Mouse (Mus musculus) megakaryocyte, embryonic 14.5 days (primary cell): ENCODE data around the gene Rdx.

Experiments used
- FLI1 ChIP-seq: IDR thresholded peaks from 2 replicates; pipeline ENCODE4 v1.6.1; 2012; ENCODE audit warnings: low read length, inconsistent platforms, mixed read lengths
- GATA1 ChIP-seq: IDR thresholded peaks from 3 replicates; pipeline ENCODE4 v1.6.1; 2012; ENCODE audit warnings: mixed read lengths, low read length, inconsistent platforms, borderline replicate concordance

DNA sequence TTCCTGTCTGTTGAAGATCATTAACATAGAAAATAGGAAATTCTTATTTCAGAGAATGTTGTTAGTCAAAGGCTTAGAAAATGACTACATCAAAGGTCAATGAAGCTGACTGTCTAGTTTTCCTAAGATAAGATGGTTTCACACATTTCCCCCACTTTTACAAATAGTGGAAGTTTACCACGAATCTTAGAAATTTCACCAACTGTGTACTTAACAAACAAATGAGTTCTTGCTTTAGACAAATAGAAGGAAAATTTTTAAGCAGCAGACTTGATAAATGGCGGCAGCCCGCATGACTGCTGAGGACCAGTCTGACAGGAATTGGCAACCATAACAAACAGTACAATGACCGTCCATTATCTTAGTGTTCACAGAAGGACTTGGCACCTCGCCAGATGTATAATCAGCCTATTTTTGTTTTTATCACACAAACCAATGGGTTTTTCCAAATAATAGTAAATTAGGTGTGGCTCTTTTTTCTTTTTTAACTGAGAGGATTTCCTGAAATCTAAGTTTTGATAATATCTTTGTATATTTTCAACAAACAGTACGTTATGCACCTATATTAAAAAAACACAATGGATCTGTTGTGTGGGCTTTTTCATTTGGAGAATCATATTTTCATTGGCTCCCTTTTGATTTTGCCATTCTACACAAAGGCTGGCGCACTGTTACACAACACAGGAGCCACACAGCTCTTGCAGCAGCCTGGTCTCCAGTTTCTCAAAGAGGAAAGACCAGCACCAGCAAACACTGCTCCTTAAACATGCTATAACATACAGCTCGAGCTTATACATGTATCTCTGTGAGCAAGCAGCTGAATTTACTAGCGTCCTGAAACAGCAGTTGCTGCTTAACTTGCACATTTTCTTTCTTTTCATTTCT lies 18.2 kb upstream of the Rdx start:
- TF ChIP-seq GATA1: no peak
- TF ChIP-seq FLI1: no peak
